ENCODE assay signal across 8 mouse cellular contexts in the genomic region with DNA sequence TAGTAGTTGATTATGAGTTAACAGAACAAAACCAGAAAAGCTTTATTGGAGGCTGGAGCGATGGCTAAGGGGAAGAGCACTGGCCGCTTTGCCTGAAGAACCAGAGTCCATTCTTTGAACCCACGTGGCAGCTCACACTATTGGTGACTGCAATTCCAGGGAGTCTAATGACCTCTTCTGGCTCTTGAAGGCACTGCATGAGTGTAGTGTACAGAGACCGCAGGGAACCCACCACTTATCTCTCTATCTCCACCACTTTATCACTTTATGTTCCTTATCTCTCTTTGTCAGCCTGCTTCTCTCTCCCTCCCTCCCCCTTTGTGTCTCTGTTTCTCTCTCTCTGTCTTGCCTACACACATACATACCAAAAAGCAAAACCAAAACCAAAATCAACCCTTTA.
DNase-seq lines count a peak whose midpoint lies in the region; ATAC-seq and TF ChIP-seq lines count a peak whose summit lies in the region.

No protein-coding gene starts in this region.

- no peak for TF ChIP-seq POLR2A in limb, embryonic 14.5 days (IDR thresholded peaks at IDR 0.05; ENCODE audit: borderline replicate concordance, extremely low read depth, insufficient read depth, insufficient read length)

- no peak overlapping the region for H3K4me2 ChIP-seq in hindbrain, embryonic 12.5 days (replicated peaks)
- no peak overlapping the region for H3K4me2 ChIP-seq in limb, embryonic 14.5 days (replicated peaks; ENCODE audit: low read depth, low read length, severe bottlenecking)

- peaks cover 29% of the 10 kb centered on the region for H3K4me1 ChIP-seq in heart, embryonic 10.5 days
- no peaks in the 10 kb centered on the region; the same call in 1 of the 2 replicates for H3K4me1 ChIP-seq in hindbrain, embryonic 12.5 days
- no peaks in the 10 kb centered on the region for H3K4me1 ChIP-seq in limb, embryonic 14.5 days (ENCODE audit: control insufficient read depth, insufficient read depth, low read length)

- ATAC-seq in hindbrain, embryonic 12.5 days (ENCODE audit: low FRiP score), result peak; percentile 49; the same call in 1 of the 2 replicates
- no peak for ATAC-seq in limb, embryonic 14.5 days (ENCODE audit: low FRiP score, low read depth)

- no peak overlapping the region for H3K9ac ChIP-seq in hindbrain, embryonic 12.5 days
- H3K9ac ChIP-seq in limb, embryonic 14.5 days (ENCODE audit: low read depth, low read length, severe bottlenecking), result no peak overlapping the region

- H3K27me3 ChIP-seq in heart, embryonic 10.5 days (ENCODE audit: insufficient read depth, poor library complexity, severe bottlenecking), result no peaks in the 10 kb centered on the region
- H3K27me3 ChIP-seq in hindbrain, embryonic 12.5 days, result no peaks in the 10 kb centered on the region
- no peaks in the 10 kb centered on the region for H3K27me3 ChIP-seq in limb, embryonic 14.5 days (ENCODE audit: control insufficient read depth, insufficient read depth, low read length)

- peak; percentile 30 to 67 for DNase-seq in heart, adult 18-20 months
- DNase-seq in heart, embryonic 10.5 days (ENCODE audit: low spot score), result no peak
- peak; percentile 55 for DNase-seq in CD4-positive helper T cell, adult 2 months (ENCODE audit: low read depth, low spot score)
- DNase-seq in adipocyte (ENCODE audit: low spot score), result peak; percentile 60
- DNase-seq in limb, embryonic 14.5 days (ENCODE audit: low spot score), result peak; percentile 26
- DNase-seq in naive thymus-derived CD4-positive, alpha-beta T cell, adult 2 months (ENCODE audit: low read depth), result peak; percentile 54
- no peak for DNase-seq in urinary bladder, postnatal 25 days (ENCODE audit: low spot score)

- no peak overlapping the region for H3K4me3 ChIP-seq in heart, embryonic 10.5 days
- H3K4me3 ChIP-seq in hindbrain, embryonic 12.5 days, result no peak overlapping the region
- no peak overlapping the region for H3K4me3 ChIP-seq in limb, embryonic 14.5 days (replicated peaks; ENCODE audit: low read length)

- H3K36me3 ChIP-seq in heart, embryonic 10.5 days, result peaks cover 17% of the 10 kb centered on the region
- H3K36me3 ChIP-seq in hindbrain, embryonic 12.5 days, result peaks cover 22% of the 10 kb centered on the region
- peaks cover 37% of the 10 kb centered on the region for H3K36me3 ChIP-seq in limb, embryonic 14.5 days (ENCODE audit: control insufficient read depth, insufficient read depth, low read length)

- no peak overlapping the region for H3K27ac ChIP-seq in heart, embryonic 10.5 days
- H3K27ac ChIP-seq in hindbrain, embryonic 12.5 days, result no peak overlapping the region
- no peak overlapping the region for H3K27ac ChIP-seq in limb, embryonic 14.5 days (replicated peaks; ENCODE audit: low read depth, low read length)

- no peaks in the 10 kb centered on the region for H3K9me3 ChIP-seq in heart, embryonic 10.5 days
- H3K9me3 ChIP-seq in hindbrain, embryonic 12.5 days (replicated peaks), result no peaks in the 10 kb centered on the region
- H3K9me3 ChIP-seq in limb, embryonic 14.5 days (ENCODE audit: control insufficient read depth, low read length), result no peaks in the 10 kb centered on the region

- WGBS in heart, embryonic 10.5 days, result 31% methylated on average over 4 of the region's 4 CpGs
- WGBS in hindbrain, embryonic 12.5 days, result 61% methylated on average over 4 of the region's 4 CpGs
- WGBS in limb, embryonic 14.5 days, result 44% methylated on average over 4 of the region's 4 CpGs

Comparison
In these comparisons a context has a peak if more than half of its experiments do, and no peak if none do; other contexts are left out.
1. DNase-seq: peak in heart, adult 18-20 months (2 of 2), CD4-positive helper T cell, adult 2 months (single experiment), adipocyte (single experiment), limb, embryonic 14.5 days (single experiment) and naive thymus-derived CD4-positive, alpha-beta T cell, adult 2 months (single experiment); none in heart, embryonic 10.5 days (single experiment) and urinary bladder, postnatal 25 days (single experiment).